Mouse (Mus musculus): ENCODE data around the gene Eid3. TPM values are rescaled to one million over a fixed set of nuclear protein-coding genes. Genes with fewer than 3 reads are reported as not detected.

The Eid3 gene
- total RNA-seq, 2 experiments from 2014 or later: 1.8 to 2.7 TPM

- ATAC-seq (ENCODE audit: poor library complexity, severe bottlenecking): peak; percentile 47
Observed at GRCm38 (mm10) chr10:82860181-82860928, 6.1 kb upstream of the Eid3 start.

DNA sequence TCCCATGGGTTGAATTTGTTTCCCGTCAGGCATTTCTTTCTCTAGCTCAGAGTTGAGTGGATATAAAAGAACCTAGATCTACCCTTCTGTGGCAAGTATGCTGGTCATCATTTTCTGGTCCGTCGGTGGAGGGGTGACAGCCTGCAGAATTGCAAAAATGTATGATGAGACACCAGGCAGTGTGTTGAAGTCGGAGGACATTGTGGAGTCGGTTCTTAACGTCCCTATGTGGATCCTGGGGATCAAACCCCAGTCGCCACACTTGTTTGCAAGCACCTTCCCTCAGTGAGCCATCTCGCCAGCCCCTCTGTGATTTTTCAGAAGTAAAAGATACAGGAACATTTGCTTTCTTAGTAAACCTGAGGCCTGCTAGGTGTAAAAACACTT lies 5.5 kb upstream of the Eid3 start:
- ATAC-seq (ENCODE audit: poor library complexity, severe bottlenecking): no peak

- no peak for ATAC-seq (ENCODE audit: poor library complexity, severe bottlenecking)
Observed at GRCm38 (mm10) chr10:82863106-82863680, 3.2 kb upstream of the Eid3 start.

DNA sequence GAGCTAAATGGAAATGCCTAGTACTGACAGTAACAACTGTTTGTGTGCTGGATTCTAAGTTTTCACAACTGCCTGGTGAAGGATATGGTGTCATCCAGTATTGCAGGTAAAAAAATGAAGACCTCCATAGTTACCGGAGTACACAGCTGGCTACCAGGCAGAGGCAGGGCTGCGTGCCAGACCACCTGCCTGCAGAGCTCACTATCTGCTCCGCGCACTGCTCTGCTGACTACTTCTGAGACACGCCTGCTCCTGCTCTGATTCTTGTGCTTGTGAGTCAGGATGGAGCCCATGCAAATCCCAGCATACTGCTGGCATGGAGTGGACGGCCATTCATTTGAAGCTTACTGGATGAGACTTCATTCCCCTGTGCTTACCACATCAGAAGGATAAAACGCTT lies 2.6 kb upstream of the Eid3 start:
- no peak for ATAC-seq (ENCODE audit: poor library complexity, severe bottlenecking)

GRCm38 (mm10) chr10:82866832-82867231 lies 406 bp downstream of the Eid3 start:
- peak; percentile 65 for ATAC-seq (ENCODE audit: poor library complexity, severe bottlenecking)

DNA sequence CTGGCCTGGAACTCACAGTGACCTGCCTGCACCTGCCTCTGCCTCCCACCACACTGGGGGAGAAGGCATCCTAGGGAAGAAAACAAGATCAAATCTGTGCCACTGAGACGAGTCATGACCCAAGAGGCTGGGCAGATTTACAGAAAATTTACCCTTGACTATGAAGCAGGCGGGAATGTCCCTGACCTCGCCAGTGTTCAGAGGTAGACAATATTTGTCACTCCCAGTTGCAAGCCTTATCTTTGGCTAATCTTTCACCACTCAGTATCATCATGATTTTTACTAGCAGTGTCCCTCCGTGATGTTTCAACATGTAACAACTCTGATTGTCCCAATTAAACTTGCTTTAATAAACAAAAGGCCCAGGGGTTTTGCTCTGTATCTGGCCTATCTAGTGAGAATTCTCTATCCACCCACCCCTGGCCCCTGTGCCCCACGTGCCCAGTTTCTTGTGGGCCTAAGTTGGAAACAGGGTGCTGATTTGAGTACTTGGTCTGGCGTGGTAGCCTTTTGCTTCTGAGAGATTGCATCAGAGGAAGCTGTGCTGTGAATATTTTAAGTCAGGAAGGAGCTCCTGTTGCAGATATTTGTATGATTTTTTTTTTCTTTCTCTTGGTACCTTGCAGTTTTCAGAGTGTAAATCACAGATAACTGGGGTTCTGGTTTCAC lies 2.1 kb downstream of the Eid3 start:
- ATAC-seq (ENCODE audit: poor library complexity, severe bottlenecking): no peak

- ATAC-seq (ENCODE audit: poor library complexity, severe bottlenecking): no peak
Observed at GRCm38 (mm10) chr10:82875446-82875845, 9.0 kb downstream of the Eid3 start.

DNA sequence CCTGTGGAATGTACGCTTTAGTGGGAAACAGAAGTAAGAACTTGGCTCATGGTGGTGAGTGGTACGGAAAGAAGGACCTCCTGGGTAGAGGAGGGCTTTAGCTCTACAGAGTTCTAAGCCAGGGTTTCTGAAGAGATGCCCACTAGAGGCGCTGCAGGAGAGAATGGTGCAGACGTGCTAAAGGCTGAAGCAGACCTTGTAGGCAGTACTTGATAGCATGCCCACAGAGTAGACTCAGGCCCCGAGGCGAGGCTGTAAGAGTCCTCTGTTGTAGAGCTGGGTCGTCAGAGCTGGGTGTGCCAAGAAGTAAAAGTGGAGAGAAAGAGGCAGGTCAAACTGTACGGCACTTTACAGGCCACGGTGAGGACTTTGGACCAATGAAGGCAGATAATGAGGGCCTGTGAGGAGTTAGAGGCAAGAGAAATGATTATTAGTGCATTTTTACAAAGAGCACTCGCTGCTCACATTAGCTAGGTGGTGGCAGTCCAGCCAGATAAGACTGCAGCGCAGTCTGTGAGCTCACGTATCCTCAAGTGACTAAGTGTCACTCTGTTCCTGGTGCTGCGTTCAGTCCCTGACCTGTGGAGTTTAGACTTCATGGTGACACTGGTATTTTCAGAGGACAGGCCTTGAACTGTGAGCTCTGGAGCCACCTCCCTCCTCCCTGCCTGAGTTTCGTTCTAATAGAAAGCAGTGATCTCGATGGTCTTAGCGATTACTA lies 9.8 kb downstream of the Eid3 start:
- peak; percentile 56; the same call in 1 of the 2 replicates for ATAC-seq (ENCODE audit: poor library complexity, severe bottlenecking)

DNA sequence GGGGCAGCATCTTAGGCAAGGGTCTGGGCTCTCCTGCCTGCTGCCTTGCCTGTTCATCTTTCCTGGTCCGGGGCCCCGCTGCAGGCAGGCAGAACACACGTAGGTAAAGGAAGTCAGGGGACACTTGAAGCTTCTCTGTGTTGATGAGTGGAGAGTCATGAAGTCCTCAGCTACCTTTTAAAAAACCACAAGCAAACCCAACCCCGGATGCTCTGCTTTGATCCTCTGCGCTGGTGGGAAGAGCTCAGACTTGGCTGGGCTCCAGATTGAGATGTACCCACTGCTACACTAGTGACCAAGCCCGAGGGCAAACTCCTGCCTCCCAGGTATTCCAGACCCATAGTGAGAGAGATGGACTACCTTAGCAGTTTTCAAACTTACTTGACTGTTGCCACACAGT lies 20.9 kb downstream of the Eid3 start:
- ATAC-seq (ENCODE audit: poor library complexity, severe bottlenecking): peak; percentile 33

DNA sequence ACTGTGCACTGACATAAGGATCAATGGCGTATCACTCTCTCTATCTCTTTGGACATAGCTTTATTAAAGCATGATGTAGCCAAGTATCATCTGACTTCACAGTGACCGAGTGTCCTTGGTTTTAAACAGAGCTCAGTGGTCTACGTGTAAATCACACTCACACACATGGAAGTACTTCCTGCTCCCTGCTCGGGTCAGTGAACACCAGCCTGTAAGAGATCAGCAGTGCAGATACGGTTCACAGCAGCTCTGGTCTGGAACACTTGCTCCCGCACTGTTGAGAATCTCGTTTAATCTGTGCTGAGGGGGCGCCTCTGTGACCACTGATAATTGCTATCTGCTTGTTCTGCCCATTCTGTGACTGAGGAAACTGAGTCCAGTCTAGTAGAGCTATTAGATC lies 22.1 kb downstream of the Eid3 start:
- no peak for ATAC-seq (ENCODE audit: poor library complexity, severe bottlenecking)

DNA sequence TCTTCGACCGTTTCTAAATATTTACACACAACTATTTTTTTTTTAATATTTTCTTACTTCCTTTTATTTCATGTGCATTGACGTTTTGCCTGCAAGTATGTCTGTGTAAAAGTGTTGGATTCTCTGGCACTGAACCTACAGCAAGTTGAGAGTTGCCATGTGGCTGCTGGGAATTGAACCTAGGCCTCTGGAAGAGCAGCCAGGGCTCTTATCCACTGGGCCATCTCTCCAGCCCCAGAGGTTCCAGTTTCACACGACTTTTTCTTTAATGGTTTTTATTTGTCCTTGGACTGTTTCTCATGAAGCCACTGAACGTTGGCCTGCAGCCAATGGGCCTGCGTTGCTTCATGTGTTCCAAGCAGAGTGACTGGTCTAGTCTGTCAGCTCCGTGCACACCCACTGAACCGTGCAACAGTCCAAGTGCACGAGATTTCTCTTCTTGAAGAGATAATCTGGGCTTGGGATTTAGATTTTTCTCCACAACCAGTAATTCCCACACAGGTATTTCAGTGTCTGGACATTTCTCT lies 23.1 kb downstream of the Eid3 start:
- ATAC-seq (ENCODE audit: poor library complexity, severe bottlenecking): peak; percentile 48

DNA sequence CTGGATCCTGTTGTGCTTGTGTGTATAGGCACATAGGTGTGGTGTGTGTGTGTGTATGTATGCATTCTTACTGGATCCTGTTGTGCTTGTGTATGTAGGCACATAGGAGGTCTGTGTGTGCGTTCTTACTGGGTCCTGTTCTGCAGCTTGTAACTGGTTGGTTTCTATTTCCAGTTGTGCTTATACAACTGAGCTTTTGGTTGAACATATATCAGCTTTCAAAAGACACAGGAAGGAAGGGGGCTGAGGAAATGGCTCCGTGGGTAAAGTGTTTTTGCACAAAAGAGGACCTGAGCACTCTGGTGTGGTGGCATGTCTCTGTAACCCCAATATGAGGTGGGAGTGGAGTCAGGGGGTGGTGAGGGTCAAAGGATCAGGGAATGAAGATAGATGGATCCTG lies 24.5 kb downstream of the Eid3 start:
- peak; percentile 33 for ATAC-seq (ENCODE audit: poor library complexity, severe bottlenecking)

DNA sequence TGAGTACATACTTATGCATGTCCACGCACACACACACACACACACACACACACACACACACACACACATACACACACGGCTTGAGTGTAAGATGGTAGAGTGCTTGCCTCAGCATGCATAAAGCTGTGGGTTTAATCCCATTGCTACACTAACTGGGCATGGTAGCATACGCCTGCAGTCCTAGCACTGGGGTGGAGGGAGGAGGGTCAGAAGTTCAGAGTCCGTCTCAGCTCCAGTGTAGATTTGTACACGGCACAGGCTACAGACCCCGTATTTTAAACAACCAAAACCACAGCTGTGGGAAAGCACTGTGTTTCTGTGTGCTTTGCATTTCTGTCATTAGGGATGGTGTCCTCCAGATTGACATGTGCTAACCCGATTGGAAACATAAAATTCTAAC lies 25.0 kb downstream of the Eid3 start:
- ATAC-seq (ENCODE audit: poor library complexity, severe bottlenecking): no peak

DNA sequence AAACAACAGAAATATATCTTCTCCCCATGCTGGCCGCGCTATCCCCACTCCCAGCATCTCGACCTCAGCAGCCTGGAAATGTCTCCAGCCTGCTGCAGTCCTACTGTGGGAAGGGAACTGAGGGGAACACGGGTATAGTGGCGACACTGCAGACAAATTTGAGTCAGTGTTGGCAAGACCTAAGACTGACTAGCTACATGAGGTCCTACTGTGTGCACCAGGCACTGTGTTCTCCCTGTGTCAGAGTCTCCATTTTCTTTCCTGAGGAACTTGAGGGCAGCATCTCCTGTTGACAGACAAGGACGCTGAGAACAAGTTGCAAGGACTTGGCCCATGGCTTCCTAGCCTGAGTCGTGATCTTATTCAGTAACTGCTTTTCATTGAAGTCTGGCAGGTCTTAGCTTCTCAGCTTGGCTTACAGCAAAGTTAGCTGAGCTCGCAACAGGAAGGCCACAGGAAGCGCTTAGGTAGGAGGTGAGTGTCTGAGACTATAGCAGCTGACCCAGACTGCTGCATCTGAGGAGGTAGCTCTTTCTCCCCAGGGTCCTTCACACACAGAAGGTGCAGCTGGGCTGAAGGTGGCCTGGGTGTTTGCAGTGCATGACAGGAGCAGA lies 26.1 kb downstream of the Eid3 start:
- ATAC-seq (ENCODE audit: poor library complexity, severe bottlenecking): 0 out of 2 replicates have a peak, but pooled peaks have one; percentile 13

- ATAC-seq (ENCODE audit: poor library complexity, severe bottlenecking): no peak
Observed at GRCm38 (mm10) chr10:82893872-82894650, 27.6 kb downstream of the Eid3 start.

DNA sequence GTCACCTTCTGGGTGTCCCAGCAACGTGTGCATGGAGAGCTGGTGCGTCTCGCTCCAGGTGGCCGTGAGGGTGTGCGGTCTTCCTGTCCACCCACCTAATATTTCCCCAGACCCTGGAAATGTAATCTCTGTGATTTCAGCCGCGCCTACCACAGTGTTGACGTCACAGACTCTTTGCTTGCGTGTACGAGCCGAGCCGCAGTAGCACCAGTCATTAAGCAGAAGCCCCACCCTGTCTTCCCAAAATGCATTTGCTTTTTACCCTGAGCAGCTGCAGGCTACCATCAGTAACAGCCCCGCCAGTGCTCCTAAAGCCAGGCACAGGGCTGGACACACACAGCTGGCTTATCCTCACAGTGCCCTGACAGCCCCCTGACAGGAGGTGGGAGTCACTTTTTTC lies 31.5 kb downstream of the Eid3 start:
- no peak for ATAC-seq (ENCODE audit: poor library complexity, severe bottlenecking)

DNA sequence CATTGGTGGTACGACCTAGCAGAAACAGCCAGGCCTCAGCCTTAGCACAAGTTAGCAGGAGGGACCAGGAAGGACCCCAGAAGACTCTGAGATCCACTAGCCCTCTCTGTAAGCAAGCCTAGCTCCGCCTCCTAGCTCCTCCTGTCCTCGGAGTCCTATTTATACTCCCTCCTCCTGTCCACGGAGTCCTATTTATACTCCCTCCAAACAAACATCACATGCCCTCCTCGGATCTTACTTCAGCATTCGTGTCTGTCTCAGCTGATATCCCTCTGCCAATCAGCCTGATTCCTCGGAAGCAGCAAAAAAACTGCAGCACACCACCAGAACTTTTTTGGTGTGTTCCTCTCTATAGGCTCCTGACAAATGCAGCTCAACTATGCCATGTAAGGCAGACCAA lies 32.5 kb downstream of the Eid3 start:
- ATAC-seq (ENCODE audit: poor library complexity, severe bottlenecking): no peak

DNA sequence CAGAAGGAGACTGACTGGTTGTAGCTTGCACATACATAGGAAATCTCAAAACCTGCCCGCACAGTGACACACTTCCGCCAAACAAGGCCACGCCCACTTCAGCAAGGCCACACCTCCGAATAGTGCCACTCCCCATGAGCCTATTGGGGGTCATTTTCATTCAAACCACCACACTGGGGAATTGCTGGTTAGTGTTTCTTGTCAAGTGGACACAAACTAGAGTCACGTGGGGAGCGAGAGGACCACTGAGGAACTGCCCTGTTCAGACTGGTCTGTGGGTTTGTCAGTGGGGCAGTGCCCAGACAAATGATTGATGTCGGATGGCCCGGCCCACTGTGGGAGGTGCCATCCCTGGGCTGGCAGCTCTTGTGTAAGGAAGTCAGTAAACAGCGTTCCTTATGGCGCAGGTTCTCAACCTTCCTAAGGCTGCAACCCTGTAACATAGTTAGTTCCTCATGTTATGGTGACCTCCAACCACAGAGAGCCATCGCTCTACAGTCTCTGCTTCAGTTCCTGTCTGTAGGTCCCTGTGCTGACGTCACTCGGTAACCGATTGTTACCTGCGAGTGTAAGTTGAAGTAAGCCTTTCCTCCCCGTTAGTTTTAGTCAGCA lies 33.5 kb downstream of the Eid3 start:
- ATAC-seq (ENCODE audit: poor library complexity, severe bottlenecking): peak; percentile 82

GRCm38 (mm10) chr10:82900546-82900945 lies 34.1 kb downstream of the Eid3 start:
- no peak for ATAC-seq (ENCODE audit: poor library complexity, severe bottlenecking)

- ATAC-seq (ENCODE audit: poor library complexity, severe bottlenecking): peak; percentile 72
Observed at GRCm38 (mm10) chr10:82901436-82901835, 35.0 kb downstream of the Eid3 start.
